Mouse (Mus musculus) ES-Bruce4 (cell line): ENCODE results near the gene Ildr1.

Source experiments
- CTCF ChIP-seq: IDR thresholded peaks from one replicate; pipeline ENCODE4 v1.8.1; 2011; ENCODE audit warnings: low read depth, low read length
- EP300 ChIP-seq: IDR thresholded peaks from 2 replicates; pipeline ENCODE4 v1.6.1; 2011; ENCODE audit warnings: low read depth, low read length; ENCODE audit not compliant: insufficient read depth

GRCm38 (mm10) chr16:36645124-36645523 lies 48.7 kb upstream of the Ildr1 start:
- TF ChIP-seq EP300 (no peak), CTCF (no peak)
